Mouse (Mus musculus) MEL (cell line): ENCODE measurements at regions not wholly inside any gene's neighbourhood (a gene's known extent, or its start where the extent isn't known, plus 50 kb on each side); places are given as distances from the start of the nearest gene placed in this dataset.

Experiments used
- CHD1 ChIP-seq: IDR thresholded peaks from 2 replicates; pipeline ENCODE4 v1.6.1; 2012; ENCODE audit warnings: low read depth, mild to moderate bottlenecking, inconsistent platforms, low read length, improper control_type of control experiment
- CHD2 ChIP-seq: IDR thresholded peaks from 2 replicates; pipeline ENCODE4 v1.6.1; 2011; ENCODE audit warnings: low read length, improper control_type of control experiment
- GABPA ChIP-seq: IDR thresholded peaks from 2 replicates; pipeline ENCODE4 v1.6.1; 2012; ENCODE audit warnings: low read depth, mild to moderate bottlenecking, inconsistent platforms, low read length, improper control_type of control experiment, moderate library complexity
- GATA1 ChIP-seq: IDR thresholded peaks from 2 replicates; pipeline ENCODE4 v1.6.1; 2011; ENCODE audit warnings: low read depth, low read length, improper control_type of control experiment
- HCFC1 ChIP-seq: IDR thresholded peaks from 2 replicates; pipeline ENCODE4 v1.6.1; 2012; ENCODE audit warnings: low read depth, mild to moderate bottlenecking, inconsistent platforms, low read length, improper control_type of control experiment, moderate library complexity
- MAFK ChIP-seq: IDR thresholded peaks from 2 replicates; pipeline ENCODE4 v1.6.1; 2011; ENCODE audit warnings: low read depth, mild to moderate bottlenecking, low read length, improper control_type of control experiment, borderline replicate concordance
- MXI1 ChIP-seq: IDR thresholded peaks from 2 replicates; pipeline ENCODE4 v1.6.1; 2011; ENCODE audit warnings: mild to moderate bottlenecking, low read depth, low read length, improper control_type of control experiment
- POLR2A ChIP-seq, 2 experiments: IDR thresholded peaks; 2 replicates each; pipeline ENCODE4 v1.6.1; 2011 to 2012; ENCODE audit warnings: low read length in 2 of 2, mild to moderate bottlenecking in 2 of 2, control low read depth in 1 of 2, improper control_type of control experiment in 1 of 2, low read depth in 1 of 2, moderate library complexity in 1 of 2; ENCODE audit not compliant: control insufficient read depth in 1 of 2, insufficient read depth in 1 of 2, poor library complexity in 1 of 2
- RCOR1 ChIP-seq: IDR thresholded peaks from 2 replicates; pipeline ENCODE4 v1.6.1; 2012; ENCODE audit warnings: low read depth, mild to moderate bottlenecking, inconsistent platforms, low read length, improper control_type of control experiment
- TCF12 ChIP-seq: IDR thresholded peaks from 2 replicates; pipeline ENCODE4 v1.6.1; 2014; ENCODE audit warnings: low read depth, mild to moderate bottlenecking, inconsistent platforms, low read length, improper control_type of control experiment, moderate library complexity
- UBTF ChIP-seq: IDR thresholded peaks from 2 replicates; pipeline ENCODE4 v1.6.1; 2012; ENCODE audit warnings: low read depth, mild to moderate bottlenecking, inconsistent platforms, low read length, improper control_type of control experiment, moderate library complexity, borderline replicate concordance; ENCODE audit not compliant: insufficient read depth
- USF2 ChIP-seq, 2 experiments: IDR thresholded peaks; 2 replicates each; pipeline ENCODE4 v1.6.1; 2011 to 2012; ENCODE audit warnings: improper control_type of control experiment in 2 of 2, low read length in 2 of 2, borderline replicate concordance in 1 of 2, inconsistent platforms in 1 of 2, low read depth in 1 of 2, mild to moderate bottlenecking in 1 of 2; ENCODE audit not compliant: insufficient read depth in 1 of 2
- ZC3H11A ChIP-seq: IDR thresholded peaks from 2 replicates; pipeline ENCODE4 v1.6.1; 2012; ENCODE audit warnings: low read depth, mild to moderate bottlenecking, inconsistent platforms, low read length, improper control_type of control experiment
- ZKSCAN1 ChIP-seq: IDR thresholded peaks from 2 replicates; pipeline ENCODE4 v1.6.1; 2012; ENCODE audit warnings: low read depth, mild to moderate bottlenecking, inconsistent platforms, low read length, improper control_type of control experiment, moderate library complexity
- ZNF384 ChIP-seq: IDR thresholded peaks from 2 replicates; pipeline ENCODE4 v1.6.1; 2012; ENCODE audit warnings: low read depth, mild to moderate bottlenecking, inconsistent platforms, low read length, improper control_type of control experiment

DNA sequence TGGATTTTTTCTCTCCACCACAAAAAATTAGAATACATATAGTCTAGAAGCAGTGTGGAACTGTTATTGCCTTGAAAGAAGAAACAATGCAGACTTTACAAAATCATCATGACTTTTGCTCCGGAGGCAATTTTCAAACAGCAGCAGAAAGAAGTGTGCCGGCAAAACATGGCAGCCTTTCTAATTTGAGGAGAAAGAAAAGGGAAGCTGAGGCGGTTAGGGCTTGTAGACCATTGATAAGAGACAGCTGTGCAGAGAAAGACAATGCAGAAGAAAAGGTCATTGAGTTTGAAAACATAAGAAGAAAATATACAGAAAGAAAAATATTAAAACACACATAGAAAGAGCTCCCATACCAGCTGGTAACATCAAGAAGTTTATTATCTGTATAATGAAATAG lies 54.1 kb upstream of the Hoxc13 start (continued):
- TF ChIP-seq USF2 (IDR thresholded peaks at IDR 0.05; ENCODE audit: borderline replicate concordance in 1 of 2, insufficient read depth in 1 of 2, low read depth in 1 of 2, low read length in 2 of 2) (no peak), POLR2A (IDR thresholded peaks at IDR 0.05; ENCODE audit: control insufficient read depth in 1 of 2, insufficient read depth in 1 of 2, low read depth in 1 of 2, low read length in 2 of 2, poor library complexity in 1 of 2) (no peak), CHD1 (no peak; the same call in 1 of the 2 replicates), UBTF (no peak), GABPA (no peak), CHD2 (no peak), RCOR1 (0 out of 2 replicates have a peak, but pooled peaks have one; percentile 44), MAFK (no peak), HCFC1 (0 out of 2 replicates have a peak, but pooled peaks have one; percentile 48), ZKSCAN1 (no peak), ZC3H11A (no peak), MXI1 (no peak), GATA1 (peak; percentile 79), ZNF384 (no peak), TCF12 (peak; percentile 87)
